Mouse (Mus musculus): Measurements from ENCODE around the gene Lta. TPM values are rescaled to one million over a fixed set of nuclear protein-coding genes. Genes with fewer than 3 reads are reported as not detected.
A peak's percentile ranks its signal among the peaks of the same experiment; 100 is the strongest.

Gene Lta
- polyA plus RNA-seq, 1 experiment from 2014 or later, result not detected

DNA sequence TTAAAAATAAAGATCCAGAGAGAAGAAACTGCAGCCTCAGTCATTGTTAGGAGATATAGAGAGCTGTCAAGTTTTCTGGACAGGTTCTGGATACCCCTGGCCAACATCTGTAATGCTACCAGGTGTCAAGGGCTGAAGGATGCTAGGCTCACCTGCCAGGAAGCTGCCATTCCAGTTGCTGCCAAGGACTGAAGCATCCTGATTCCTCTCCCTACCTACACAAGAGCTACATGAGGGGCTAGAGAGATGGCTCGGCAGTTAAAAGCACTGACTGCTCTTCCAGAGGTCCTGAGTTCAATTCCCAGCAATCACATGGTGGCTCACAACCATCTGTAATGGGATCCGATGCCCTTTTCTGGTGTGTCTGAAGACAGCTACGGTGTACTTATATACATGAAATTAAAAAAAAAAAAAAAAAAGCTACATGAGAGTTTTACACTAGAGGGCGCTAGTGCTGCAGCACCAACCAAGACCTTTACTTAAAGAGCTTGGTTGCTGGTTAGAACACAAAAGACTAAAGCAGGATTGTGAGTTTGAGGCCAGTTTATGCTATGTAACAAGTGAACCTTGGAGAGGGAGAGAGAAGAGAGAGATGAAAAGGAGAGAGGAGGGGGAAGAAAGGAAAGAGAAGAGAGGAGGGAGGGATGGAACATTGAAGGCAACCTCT lies 36.5 kb downstream of the Lta start:
- no peak for ATAC-seq (ENCODE audit: low FRiP score, low read depth)
- 20% methylated on average over 4 of the region's 4 CpGs for WGBS

GRCm38 (mm10) chr17:35167794-35168193 lies 37.4 kb downstream of the Lta start:
- H3K27ac ChIP-seq (replicated peaks), result no peak overlapping the region
- H3K27me3 ChIP-seq, result no peaks in the 10 kb centered on the region
- no peak overlapping the region for H3K9ac ChIP-seq (replicated peaks)
- no peak for ATAC-seq (ENCODE audit: low FRiP score, low read depth)
- H3K4me2 ChIP-seq (replicated peaks), result no peak overlapping the region
- H3K9me3 ChIP-seq, result no peaks in the 10 kb centered on the region
- no peak overlapping the region for H3K4me3 ChIP-seq
- H3K4me1 ChIP-seq, result peaks cover 19% of the 10 kb centered on the region
- no peaks in the 10 kb centered on the region for H3K36me3 ChIP-seq
- 85% methylated on average over 7 of the region's 7 CpGs for WGBS

More for the DNA sequence above, 36.5 kb downstream of the Lta start:
- Histone ChIP-seq H3K4me1 (peaks cover 12% of the 10 kb centered on the region), H3K27me3 (no peaks in the 10 kb centered on the region), H3K36me3 (no peaks in the 10 kb centered on the region), H3K9ac (replicated peaks) (no peak overlapping the region), H3K27ac (replicated peaks) (0 out of 2 replicates have a peak overlapping the region, but pooled peaks have one; percentile 3), H3K4me3 (no peak overlapping the region), H3K4me2 (replicated peaks) (no peak overlapping the region), H3K9me3 (no peaks in the 10 kb centered on the region)

DNA sequence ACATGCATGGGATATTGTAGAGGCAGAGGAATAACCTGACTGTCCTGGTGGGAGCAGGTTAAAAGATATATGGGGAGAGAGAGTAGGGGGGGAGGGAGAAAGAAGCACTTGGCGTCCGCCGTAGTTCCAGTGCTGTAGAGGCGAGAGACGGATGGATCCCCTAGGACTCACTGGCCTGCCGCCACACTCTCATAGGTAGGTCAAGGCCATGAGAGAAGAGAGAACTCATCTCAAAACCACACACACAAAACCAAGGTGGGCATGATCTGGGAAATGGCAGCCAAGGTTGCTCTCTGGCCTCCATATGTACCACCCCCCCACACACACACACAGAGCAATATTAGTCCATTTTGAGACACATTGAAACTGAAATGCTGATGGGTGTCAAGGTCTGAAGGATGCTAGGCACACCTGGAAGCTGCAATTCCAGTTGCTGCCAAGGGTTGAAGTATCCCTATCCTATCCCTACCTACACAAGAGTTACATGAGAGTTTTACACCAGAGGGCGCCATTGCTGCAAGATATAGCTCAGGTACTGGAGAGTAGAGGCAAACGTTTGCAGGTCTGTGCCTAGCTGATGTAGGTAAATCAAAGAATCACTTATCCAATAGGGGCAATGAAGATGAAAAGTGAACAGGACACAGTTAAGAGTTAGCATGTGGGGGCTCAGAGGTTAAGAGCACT lies 38.7 kb downstream of the Lta start:
- Histone ChIP-seq H3K9me3 (no peaks in the 10 kb centered on the region), H3K9ac (replicated peaks) (peak overlapping the region; percentile 68), H3K36me3 (peaks cover 7% of the 10 kb centered on the region), H3K4me3 (peak overlapping the region; percentile 99), H3K27me3 (no peaks in the 10 kb centered on the region), H3K4me2 (replicated peaks) (peak overlapping the region; percentile 77), H3K4me1 (peaks cover 30% of the 10 kb centered on the region), H3K27ac (replicated peaks) (peak overlapping the region; percentile 97)
- 73% methylated on average over 8 of the region's 8 CpGs for WGBS
- ATAC-seq (ENCODE audit: low FRiP score, low read depth), result no peak

DNA sequence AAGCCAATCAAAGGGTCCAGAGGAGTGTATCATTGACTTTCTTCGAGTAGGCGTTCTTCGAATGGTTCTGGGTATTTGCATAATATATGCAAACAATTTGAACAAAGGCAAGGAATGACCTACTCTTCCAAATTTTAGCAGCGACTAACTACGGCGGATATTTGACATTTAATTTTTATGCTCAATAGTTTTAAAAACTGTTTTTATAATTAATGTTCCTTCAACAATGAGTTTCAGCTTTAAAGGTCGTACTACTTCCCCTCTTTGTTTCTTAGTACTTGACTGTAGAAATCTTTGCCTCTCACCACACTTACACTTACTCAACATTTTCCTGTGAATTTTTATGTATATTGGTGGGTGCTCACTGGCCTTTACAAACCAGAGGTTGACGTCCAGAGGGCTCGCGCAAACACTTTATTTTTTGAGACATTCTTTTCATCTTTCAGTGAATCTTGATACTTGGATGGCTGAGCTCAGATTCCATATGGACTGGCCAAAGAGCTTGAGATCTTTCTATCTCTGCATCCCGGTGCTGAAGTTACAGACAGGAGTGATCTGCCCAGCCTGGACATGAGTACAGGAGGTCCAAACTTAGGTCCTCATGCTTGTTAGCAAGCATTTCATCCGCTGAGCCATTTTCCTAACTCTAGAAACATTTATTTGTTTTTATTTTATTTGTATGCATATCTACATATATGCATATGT lies 39.5 kb downstream of the Lta start:
- WGBS, result 24% methylated on average over 12 of the region's 12 CpGs
- Histone ChIP-seq H3K36me3 (peaks cover 16% of the 10 kb centered on the region), H3K9ac (replicated peaks) (peak overlapping the region; percentile 68), H3K27ac (replicated peaks) (peak overlapping the region; percentile 97), H3K4me1 (peaks cover 30% of the 10 kb centered on the region), H3K4me2 (replicated peaks) (peak overlapping the region; percentile 77), H3K4me3 (peak overlapping the region; percentile 99), H3K9me3 (no peaks in the 10 kb centered on the region), H3K27me3 (no peaks in the 10 kb centered on the region)
- peak; percentile 85; the same call in 1 of the 2 replicates for ATAC-seq (ENCODE audit: low FRiP score, low read depth)

- under 1% methylated on average over 64 of the region's 89 CpGs for WGBS
- peaks cover 30% of the 10 kb centered on the region for H3K4me1 ChIP-seq
- H3K27me3 ChIP-seq, result no peaks in the 10 kb centered on the region
- ATAC-seq (ENCODE audit: low FRiP score, low read depth), result peak; percentile 93
- H3K9me3 ChIP-seq, result no peaks in the 10 kb centered on the region
- peak within 1 kb of the TSS; percentile 77 for H3K4me2 ChIP-seq (replicated peaks)
- H3K4me3 ChIP-seq, result peak within 1 kb of the TSS; percentile 99
- peak within 1 kb of the TSS; percentile 100 for H3K9ac ChIP-seq (replicated peaks)
- H3K27ac ChIP-seq (replicated peaks), result peak within 1 kb of the TSS; percentile 97
- peaks cover 24% of the 10 kb centered on the region for H3K36me3 ChIP-seq
These were observed 40.3 kb downstream of the Lta start, which contains the start of gene Prrc2a for GRCm38 (mm10) chr17:35164568-35165450. Gene Prrc2a, minus strand, starts transcription at chr17:35164897.

- H3K4me2 ChIP-seq (replicated peaks), result peak overlapping the region; percentile 77
- 0% methylated on average over 25 of the region's 28 CpGs for WGBS
- peaks cover 30% of the 10 kb centered on the region for H3K36me3 ChIP-seq
These were observed 41.0 kb downstream of the Lta start for GRCm38 (mm10) chr17:35164218-35164567.

GRCm38 (mm10) chr17:35163326-35164081 lies 41.6 kb downstream of the Lta start:
- H3K9me3 ChIP-seq, result no peaks in the 10 kb centered on the region
- H3K36me3 ChIP-seq, result peaks cover 37% of the 10 kb centered on the region
- peak overlapping the region; percentile 97 for H3K27ac ChIP-seq (replicated peaks)
- H3K4me3 ChIP-seq, result peak overlapping the region; percentile 99
- H3K4me1 ChIP-seq, result peaks cover 29% of the 10 kb centered on the region
- peak overlapping the region; percentile 100 for H3K9ac ChIP-seq (replicated peaks)
- no peak for ATAC-seq (ENCODE audit: low FRiP score, low read depth)
- H3K27me3 ChIP-seq, result no peaks in the 10 kb centered on the region
- H3K4me2 ChIP-seq (replicated peaks), result peak overlapping the region; percentile 77
- WGBS, result 15% methylated on average over 8 of the region's 8 CpGs

More at GRCm38 (mm10) chr17:35164218-35164567, 41.0 kb downstream of the Lta start:
- Histone ChIP-seq H3K4me1 (peaks cover 30% of the 10 kb centered on the region), H3K27ac (replicated peaks) (peak overlapping the region; percentile 97), H3K4me3 (peak overlapping the region; percentile 99), H3K27me3 (no peaks in the 10 kb centered on the region), H3K9ac (replicated peaks) (peak overlapping the region; percentile 100), H3K9me3 (no peaks in the 10 kb centered on the region)
- ATAC-seq (ENCODE audit: low FRiP score, low read depth), result no peak

GRCm38 (mm10) chr17:35162730-35163129 lies 42.4 kb downstream of the Lta start:
- ATAC-seq (ENCODE audit: low FRiP score, low read depth), result no peak
- H3K27ac ChIP-seq (replicated peaks), result peak overlapping the region; percentile 16; the same call in 1 of the 2 replicates
- WGBS, result 57% methylated on average over 12 of the region's 12 CpGs
- H3K27me3 ChIP-seq, result no peaks in the 10 kb centered on the region
- peak overlapping the region; percentile 99 for H3K4me3 ChIP-seq
- peak overlapping the region; percentile 77 for H3K4me2 ChIP-seq (replicated peaks)
- H3K9ac ChIP-seq (replicated peaks), result peak overlapping the region; percentile 100
- H3K9me3 ChIP-seq, result no peaks in the 10 kb centered on the region
- peaks cover 45% of the 10 kb centered on the region for H3K36me3 ChIP-seq
- H3K4me1 ChIP-seq, result peaks cover 29% of the 10 kb centered on the region

DNA sequence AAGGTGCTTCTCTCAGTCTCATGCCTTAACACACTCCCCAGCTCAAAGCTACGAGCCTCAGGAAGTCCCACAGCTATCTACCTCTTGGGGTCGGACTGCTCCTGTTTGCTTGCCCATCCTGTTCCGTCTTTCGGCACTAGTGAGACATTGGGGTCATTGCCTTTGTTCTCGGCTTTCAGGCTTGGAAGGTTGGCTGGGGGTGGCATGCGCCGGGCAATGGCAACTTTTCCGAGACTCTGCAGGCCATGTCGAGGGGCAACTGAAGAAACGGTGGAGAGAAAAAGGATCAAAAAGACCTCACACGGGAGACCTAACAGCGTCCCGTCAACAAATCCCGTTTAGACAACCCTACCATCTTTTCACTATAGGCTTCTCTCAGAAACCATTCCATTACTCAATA lies 43.0 kb downstream of the Lta start:
- Histone ChIP-seq H3K27ac (replicated peaks) (no peak overlapping the region), H3K4me2 (replicated peaks) (peak overlapping the region; percentile 77), H3K36me3 (peaks cover 51% of the 10 kb centered on the region), H3K4me3 (peak overlapping the region; percentile 99), H3K9me3 (no peaks in the 10 kb centered on the region), H3K9ac (replicated peaks) (peak overlapping the region; percentile 100), H3K4me1 (peaks cover 29% of the 10 kb centered on the region), H3K27me3 (no peaks in the 10 kb centered on the region)
- no peak for ATAC-seq (ENCODE audit: low FRiP score, low read depth)
- WGBS, result 79% methylated on average over 14 of the region's 14 CpGs

- Histone ChIP-seq H3K9ac (replicated peaks) (no peak overlapping the region), H3K9me3 (no peaks in the 10 kb centered on the region), H3K4me2 (replicated peaks) (no peak overlapping the region), H3K4me1 (peaks cover 26% of the 10 kb centered on the region), H3K27ac (replicated peaks) (no peak overlapping the region), H3K27me3 (no peaks in the 10 kb centered on the region), H3K4me3 (peak overlapping the region; percentile 99; the same call in 1 of the 2 replicates), H3K36me3 (peaks cover 58% of the 10 kb centered on the region)
- no peak for ATAC-seq (ENCODE audit: low FRiP score, low read depth)
- WGBS, result 89% methylated on average over 11 of the region's 11 CpGs
These were observed 43.7 kb downstream of the Lta start for GRCm38 (mm10) chr17:35161421-35161820.

- ATAC-seq (ENCODE audit: low FRiP score, low read depth), result no peak
- H3K27ac ChIP-seq (replicated peaks), result no peak overlapping the region
- peaks cover 18% of the 10 kb centered on the region for H3K4me1 ChIP-seq
- no peaks in the 10 kb centered on the region for H3K9me3 ChIP-seq
- H3K27me3 ChIP-seq, result no peaks in the 10 kb centered on the region
- no peak overlapping the region for H3K9ac ChIP-seq (replicated peaks)
- peaks cover 76% of the 10 kb centered on the region for H3K36me3 ChIP-seq
- H3K4me2 ChIP-seq (replicated peaks), result no peak overlapping the region
- WGBS, result 91% methylated on average over 7 of the region's 7 CpGs
- no peak overlapping the region for H3K4me3 ChIP-seq
These were observed 45.5 kb downstream of the Lta start for GRCm38 (mm10) chr17:35159638-35160037.
